19 mouse cellular contexts compared by ENCODE assay signal in the genomic region with DNA sequence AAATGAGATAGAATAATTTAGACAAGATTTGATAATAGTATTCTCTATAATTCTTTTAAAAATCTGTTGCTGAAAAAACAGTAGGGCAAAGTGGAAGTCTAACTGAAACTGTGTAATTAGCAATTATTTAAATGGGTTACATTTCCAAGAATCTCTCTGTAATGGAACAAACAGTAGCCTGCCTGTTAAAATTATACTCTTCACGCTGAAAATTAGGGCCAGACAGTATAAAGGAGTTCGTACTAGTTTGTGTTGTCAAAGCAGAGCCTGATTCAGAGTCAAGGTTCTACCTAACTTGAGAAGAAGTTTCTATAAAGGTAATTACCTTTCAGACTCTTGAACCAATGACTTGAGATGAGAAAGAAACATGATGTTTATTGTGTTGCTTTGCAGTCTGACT.
"Had no signal": no experiment of that assay in that cellular context is flagged by ENCODE, and none has a peak within 500 bp of the region (broad histone marks: within the 10 kb centered on the region; RNA-seq: fewer than 3 reads in every experiment).

No protein-coding gene starts in this region.

- H3K9ac ChIP-seq: lung, embryonic 14.5 days; midbrain, embryonic 12.5 days; neural tube, embryonic 13.5 days; neural tube, embryonic 15.5 days; stomach, embryonic 15.5 days had no signal

- DNase-seq: lung, adult 18-20 months; lung, embryonic 14.5 days; lung, postnatal 10 days; lung, postnatal 4 days; midbrain, embryonic 14.5 days; retina, postnatal 1 day; right cerebral cortex, adult 18-20 months; right cerebral cortex, postnatal 25 days; thymus, adult 2 months; thymus, postnatal 25 days; thymus, postnatal 4 days had no signal

- H3K4me3 ChIP-seq: midbrain, embryonic 10.5 days; midbrain, embryonic 12.5 days; myocyte; neural tube, embryonic 13.5 days; neural tube, embryonic 15.5 days; stomach, embryonic 15.5 days had no signal

- H3K9me3 ChIP-seq: midbrain, embryonic 10.5 days; midbrain, embryonic 12.5 days; neural tube, embryonic 13.5 days; neural tube, embryonic 15.5 days; stomach, embryonic 15.5 days had no signal

- H3K36me3 ChIP-seq: midbrain, embryonic 10.5 days; midbrain, embryonic 12.5 days; neural tube, embryonic 13.5 days; neural tube, embryonic 15.5 days; stomach, embryonic 15.5 days had no signal

- H3K27me3 ChIP-seq: midbrain, embryonic 12.5 days; neural tube, embryonic 13.5 days; neural tube, embryonic 15.5 days; stomach, embryonic 15.5 days had no signal

- ATAC-seq: midbrain, embryonic 16.5 days had no signal

- H3K4me1 ChIP-seq: midbrain, embryonic 10.5 days; midbrain, embryonic 12.5 days; neural tube, embryonic 15.5 days; stomach, embryonic 15.5 days had no signal

- H3K27ac ChIP-seq: midbrain, embryonic 10.5 days; midbrain, embryonic 12.5 days; neural tube, embryonic 13.5 days; neural tube, embryonic 15.5 days; stomach, embryonic 15.5 days; stomach, postnatal 0 days had no signal

- H3K4me2 ChIP-seq: lung, embryonic 14.5 days; midbrain, embryonic 12.5 days; neural tube, embryonic 13.5 days; neural tube, embryonic 15.5 days; stomach, embryonic 15.5 days had no signal
